Mouse (Mus musculus): ENCODE measurements around the gene Bbs5.
"Not testable (repeated sequence)": the region's sequence is repeated elsewhere in the genome, so short reads cannot be mapped to it uniquely, and the experiment has no call there.

The Bbs5 gene

GRCm38 (mm10) chr2:69669853-69670252, 22.9 kb downstream of the Bbs5 start, which contains the start of gene Klhl41:
TSS of gene Klhl41 (plus strand) at chr2:69670120.
- no peak for DNase-seq (ENCODE audit: low spot score)

DNA sequence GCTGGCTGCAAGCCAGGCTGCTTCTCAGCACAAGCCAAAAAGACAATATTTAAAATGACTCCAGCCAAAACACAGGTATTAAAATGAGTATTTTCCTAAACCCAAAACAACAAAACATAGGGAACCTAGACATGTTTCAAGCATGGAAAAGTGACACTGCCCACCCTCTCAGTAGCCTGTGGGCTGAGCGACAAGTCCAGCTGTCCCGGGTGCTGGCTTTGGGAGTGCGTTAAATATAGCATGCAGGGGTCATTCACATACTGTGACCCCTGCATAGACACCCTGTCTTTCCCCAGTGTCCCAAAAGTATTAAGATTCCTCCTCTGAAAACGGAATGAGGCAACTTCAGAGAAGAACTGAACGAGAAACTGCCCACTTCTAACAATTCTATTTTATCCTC, 26.8 kb downstream of the Bbs5 start:
- DNase-seq (ENCODE audit: low spot score) = no peak

GRCm38 (mm10) chr2:69675266-69675665, 28.3 kb downstream of the Bbs5 start:
- no peak for DNase-seq (ENCODE audit: low spot score)

DNA sequence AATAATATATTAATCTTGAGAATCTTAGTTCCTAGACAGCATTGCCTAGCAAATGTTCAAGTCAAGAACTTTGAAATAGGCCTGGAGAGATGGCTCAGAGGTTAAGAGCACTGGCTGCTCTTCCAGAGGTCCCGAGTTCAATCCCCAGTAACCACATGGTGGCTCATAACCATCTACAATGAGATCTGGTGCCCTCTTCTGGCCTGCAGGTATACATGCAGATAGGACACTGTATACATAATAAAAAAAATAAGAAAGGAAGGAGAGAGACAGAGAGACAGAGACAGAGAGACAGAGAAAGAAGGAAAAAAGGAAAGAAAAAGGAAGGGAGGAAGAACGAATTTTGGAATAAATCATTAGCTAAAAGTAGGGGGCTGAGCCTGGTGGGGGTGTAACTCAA, 29.7 kb downstream of the Bbs5 start:
- DNase-seq (ENCODE audit: low spot score) = no peak

DNA sequence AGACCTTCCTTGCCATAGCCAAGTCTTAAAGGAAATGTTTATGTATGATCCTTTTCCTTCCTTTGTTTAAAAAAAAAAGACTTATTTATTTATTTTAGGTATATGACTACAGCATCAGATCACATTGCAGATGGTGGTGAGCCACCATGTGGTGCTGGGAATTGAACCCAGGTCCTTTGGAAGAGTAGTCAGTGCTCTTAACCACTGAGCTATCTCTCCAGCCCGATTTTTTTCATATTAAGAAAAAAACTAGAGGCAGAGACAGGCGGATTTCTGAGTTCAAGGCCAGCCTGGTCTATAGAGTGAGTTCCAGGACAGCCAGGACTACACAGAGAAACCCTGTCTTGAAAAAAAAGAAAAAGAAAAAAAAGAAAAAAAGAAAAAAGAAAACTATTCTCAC, 30.2 kb downstream of the Bbs5 start:
- not testable (repeated sequence) for DNase-seq (ENCODE audit: low spot score)

DNA sequence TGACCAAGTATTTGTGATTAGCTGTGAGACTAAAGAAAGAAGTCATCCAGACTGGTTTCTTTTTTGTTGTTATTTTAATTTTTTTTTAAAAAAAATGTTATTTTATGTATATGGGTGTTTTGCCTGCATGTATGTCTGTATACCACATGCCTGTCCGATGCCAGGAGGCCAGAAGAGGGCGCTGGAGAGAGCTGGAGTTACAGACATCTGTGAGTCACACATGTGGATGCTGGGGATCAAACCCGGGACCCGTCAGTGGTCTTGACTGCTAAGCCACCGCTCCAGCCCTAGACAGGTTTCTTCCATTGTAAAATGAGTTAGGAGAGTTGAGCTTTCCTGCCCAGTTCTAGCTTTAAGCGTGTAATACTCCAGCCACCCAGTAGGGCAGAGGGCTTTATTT, 33.0 kb downstream of the Bbs5 start:
- DNase-seq (ENCODE audit: low spot score) = no peak

GRCm38 (mm10) chr2:69681931-69682330, 35.0 kb downstream of the Bbs5 start:
- DNase-seq (ENCODE audit: low spot score) = no peak

GRCm38 (mm10) chr2:69683036-69683805, 36.2 kb downstream of the Bbs5 start:
- DNase-seq (ENCODE audit: low spot score) = no peak

DNA sequence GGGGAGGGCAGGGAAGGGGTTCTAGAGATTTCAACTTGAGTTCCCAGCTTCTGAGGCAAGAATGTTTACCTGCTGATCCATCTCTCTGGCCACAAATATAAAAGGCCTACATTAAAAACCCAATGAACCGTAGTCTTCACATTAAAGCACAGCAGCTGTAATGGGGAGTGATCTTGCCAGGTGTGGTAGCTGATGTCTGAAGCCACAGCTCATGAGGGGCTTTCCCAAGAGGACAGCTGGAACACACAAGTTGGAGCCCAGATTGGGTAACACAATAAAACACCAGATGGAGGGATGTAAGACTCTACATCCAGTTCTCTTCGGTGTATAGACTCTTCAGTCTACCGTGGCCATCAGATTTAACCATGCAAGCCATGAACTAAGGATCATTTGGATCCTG, 37.5 kb downstream of the Bbs5 start:
- DNase-seq (ENCODE audit: low spot score) = no peak

DNA sequence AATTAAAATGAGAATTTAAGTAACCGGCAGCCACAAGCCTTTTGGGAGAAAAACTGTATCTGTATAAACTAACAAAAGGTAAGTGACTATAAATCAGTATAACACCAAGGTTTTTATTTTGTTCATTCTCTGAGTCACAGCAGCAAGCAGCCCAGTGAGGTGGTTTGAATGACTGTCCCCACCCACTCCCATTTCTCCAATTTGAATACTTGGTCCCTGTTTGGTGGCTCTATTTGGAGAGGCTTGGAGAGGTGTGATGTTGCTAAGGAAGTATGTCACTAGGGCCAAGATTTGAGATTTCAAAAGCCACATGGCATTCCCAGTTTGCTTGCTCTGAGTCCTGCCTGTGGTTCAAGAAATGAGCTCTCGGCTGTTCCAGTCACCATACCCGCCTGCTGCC, 43.2 kb downstream of the Bbs5 start:
- DNase-seq (ENCODE audit: low spot score) = no peak

DNA sequence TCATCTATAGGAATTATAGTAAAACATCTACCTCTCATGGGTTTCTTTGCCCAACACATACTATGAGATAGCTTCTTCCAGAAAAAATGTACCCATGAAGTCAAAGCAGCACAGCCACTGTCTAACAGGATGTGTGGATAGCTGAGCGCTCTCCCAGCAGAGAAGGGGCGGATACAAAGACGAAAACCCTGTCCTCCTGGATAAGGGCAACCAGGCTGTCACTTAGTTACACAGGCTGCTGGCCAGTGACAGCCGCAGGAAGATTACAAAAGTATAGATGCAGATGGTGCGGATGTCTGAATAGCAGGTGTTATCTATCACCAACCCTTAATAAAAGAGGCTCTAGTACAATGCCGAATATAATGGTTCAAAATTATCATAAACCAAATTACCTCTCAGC, 43.9 kb downstream of the Bbs5 start:
- no peak for DNase-seq (ENCODE audit: low spot score)

DNA sequence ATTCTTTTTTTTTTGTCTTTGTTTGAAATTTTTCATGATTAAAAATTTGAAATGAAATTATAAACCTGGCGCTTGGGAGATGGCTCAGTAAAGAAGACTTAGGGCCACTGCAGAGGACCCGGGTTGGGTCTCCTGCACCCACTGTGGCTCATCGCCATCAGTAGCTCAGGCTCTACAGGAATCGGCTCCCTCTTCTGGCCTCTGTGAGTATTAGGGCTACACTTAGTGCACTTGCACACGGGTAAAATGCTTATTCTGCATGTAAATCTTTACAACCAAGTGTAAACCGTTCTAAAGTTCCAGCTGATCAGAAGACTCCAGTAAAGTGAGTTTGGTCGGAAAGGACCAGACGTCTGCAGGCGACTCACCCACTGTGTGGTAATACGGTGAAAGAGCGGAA, 46.5 kb downstream of the Bbs5 start:
- DNase-seq (ENCODE audit: low spot score) = no peak

DNA sequence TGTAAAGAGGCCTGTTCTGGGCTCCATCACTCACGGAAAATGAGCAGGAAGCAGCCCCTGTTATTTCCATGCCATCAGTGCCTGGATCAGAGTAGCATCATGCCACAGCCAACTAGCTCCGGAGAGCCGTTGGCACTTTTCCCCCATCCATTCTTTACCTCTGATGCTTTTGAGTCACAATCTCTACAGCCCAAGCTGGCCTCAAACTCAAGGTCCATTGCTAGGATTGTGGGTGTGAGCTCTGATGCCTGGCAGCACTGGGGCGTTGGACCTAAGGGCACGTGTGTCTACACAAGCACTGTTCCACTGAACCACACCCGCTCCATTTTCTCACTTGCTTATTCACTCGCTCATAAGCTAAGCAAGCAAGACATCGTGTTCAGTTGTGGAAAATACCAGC, 53.5 kb downstream of the Bbs5 start:
- DNase-seq (ENCODE audit: low spot score) = no peak

GRCm38 (mm10) chr2:69712171-69712570, 65.2 kb downstream of the Bbs5 start:
- DNase-seq (ENCODE audit: low spot score) = no peak

DNA sequence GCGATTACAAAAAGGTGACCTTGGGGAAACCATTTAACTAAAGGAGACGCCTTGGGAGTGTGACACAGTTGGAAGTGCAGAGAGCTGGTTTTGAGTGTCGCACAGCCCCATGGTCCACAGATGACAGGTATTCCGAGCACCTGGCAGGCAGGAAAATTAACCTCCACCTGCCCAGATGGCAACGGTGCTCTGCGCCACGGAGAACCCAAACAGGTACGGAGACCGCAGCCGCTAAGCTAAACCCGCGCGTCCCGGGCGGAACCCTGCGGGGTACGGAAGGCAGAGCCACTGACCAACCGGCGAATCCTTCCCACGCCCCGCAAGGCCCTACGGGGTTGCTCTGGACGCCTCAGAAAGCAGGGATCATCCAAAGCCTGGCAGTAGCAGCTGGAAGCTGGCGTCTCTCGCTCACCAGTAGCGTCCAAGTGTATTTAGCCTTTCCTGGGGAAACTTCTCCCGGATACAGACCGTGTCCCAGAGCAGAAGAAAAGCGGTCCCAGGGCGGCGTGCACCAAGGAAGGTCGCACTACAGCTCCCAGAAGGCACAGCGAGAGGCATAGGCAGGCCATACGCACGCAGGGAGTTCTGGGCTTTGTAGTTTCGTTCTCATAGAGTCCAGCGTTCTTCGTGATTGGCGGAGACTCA, 66.1 kb downstream of the Bbs5 start, which contains the start of gene Fastkd1:
Gene Fastkd1, minus strand, starts transcription at position 536 of the 645 bp plus-strand sequence.
- peak; percentile 87 for DNase-seq (ENCODE audit: low spot score)

GRCm38 (mm10) chr2:69713626-69714014, 66.6 kb downstream of the Bbs5 start:
- no peak for DNase-seq (ENCODE audit: low spot score)

- no peak for DNase-seq (ENCODE audit: low spot score)
These were observed 67.2 kb downstream of the Bbs5 start for GRCm38 (mm10) chr2:69714126-69714525.

GRCm38 (mm10) chr2:69716483-69716882, 69.5 kb downstream of the Bbs5 start:
- no peak for DNase-seq (ENCODE audit: low spot score)

Data from layer of hippocampus, adult 9-10 months (tissue).